Mouse (Mus musculus): ENCODE measurements around the gene Marveld1.

DNA sequence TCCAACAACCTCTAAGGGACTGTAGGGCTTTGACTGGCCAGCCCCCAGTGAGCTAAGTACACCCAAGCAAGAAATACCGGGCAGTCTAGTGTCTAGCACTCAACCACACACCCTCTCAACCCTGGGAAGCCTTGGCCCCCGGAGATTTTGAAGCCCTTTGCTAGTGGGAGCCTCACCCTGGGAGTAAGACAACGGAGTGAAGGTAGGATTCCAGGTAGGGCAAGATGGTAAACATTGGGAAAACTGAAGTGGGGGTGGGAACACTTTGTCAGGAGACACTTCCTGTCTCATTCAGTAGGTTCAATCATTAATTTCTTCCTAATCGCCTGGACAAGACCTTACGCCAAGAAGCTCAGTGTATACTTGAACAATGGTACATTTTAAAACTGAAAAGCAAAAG, 20.2 kb upstream of the Marveld1 start:
- TF ChIP-seq CTCF (IDR thresholded peaks at IDR 0.05; ENCODE audit: low read depth, low read length): no peak
- TF ChIP-seq TAL1 (conservative IDR thresholded peaks at IDR 0.05; ENCODE audit: low read depth, low read length): no peak
- no peak for TF ChIP-seq POLR2AphosphoS5 (IDR thresholded peaks at IDR 0.05; ENCODE audit: insufficient replicate concordance, low read depth, low read length)

All from G1E (cell line).